Mouse (Mus musculus): ENCODE measurements around the gene Ublcp1.

GRCm38 (mm10) chr11:44485089-44485736 lies 14.9 kb upstream of the Ublcp1 start:
- TF ChIP-seq CTCF (IDR thresholded peaks at IDR 0.05; ENCODE audit: low read depth, low read length) (no peak), POLR2A (IDR thresholded peaks at IDR 0.05; ENCODE audit: borderline replicate concordance, low read depth, low read length) (no peak)

Data from bone marrow macrophage, adult 2 months (primary cell).